Mouse (Mus musculus) intestine, embryonic 14.5 days (tissue): Measurements from ENCODE around the gene Scyl3. TPM values are rescaled to one million over a fixed set of nuclear protein-coding genes. Genes with fewer than 3 reads are reported as not detected.

Experiments used
- ATAC-seq: fragments of 200-750 bp; cut with Nextera tagmentation; replicated peaks from 2 replicates; pipeline ENCODE4 v1.8.0; 2017; ENCODE audit warnings: low read depth, moderate number of reproducible peaks, moderate TSS enrichment, moderate library complexity; ENCODE audit not compliant: low FRiP score, low TSS enrichment
- DNase-seq: peaks from one replicate; pipeline ENCODE4 v3.0.0-alpha.2; 2018; ENCODE audit warnings: low spot score
- H3K27ac ChIP-seq: fragments of 300-500 bp; sonication (generic); 2 replicates; pipeline ENCODE4 v1.5.1; 2014; ENCODE audit warnings: low read depth, mild to moderate bottlenecking, control low read depth
- H3K27me3 ChIP-seq: fragments of 300-500 bp; sonication (generic); replicated peaks from 2 replicates; pipeline ENCODE4 v1.6.1; 2014; ENCODE audit warnings: low read length, control low read depth; ENCODE audit not compliant: control insufficient read depth, insufficient read depth
- H3K36me3 ChIP-seq: fragments of 300-500 bp; sonication (generic); 2 replicates; pipeline ENCODE4 v1.6.1; 2014; ENCODE audit warnings: low read length, control low read depth; ENCODE audit not compliant: control insufficient read depth, insufficient read depth
- H3K4me1 ChIP-seq: fragments of 300-500 bp; sonication (generic); replicated peaks from 2 replicates; pipeline ENCODE4 v1.6.1; 2014; ENCODE audit warnings: low read length, control low read depth, mixed read lengths; ENCODE audit not compliant: control insufficient read depth, insufficient read depth
- H3K4me2 ChIP-seq: fragments of 300-500 bp; sonication (generic); 2 replicates; pipeline ENCODE4 v1.6.1; 2014; ENCODE audit warnings: low read length
- H3K4me3 ChIP-seq: fragments of 300-500 bp; sonication (generic); 2 replicates; pipeline ENCODE4 v1.5.1; 2014; ENCODE audit warnings: low read depth, low read length, control low read depth, mixed read lengths
- H3K9ac ChIP-seq: fragments of 300-500 bp; sonication (generic); 2 replicates; pipeline ENCODE4 v1.6.1; 2014; ENCODE audit warnings: mild to moderate bottlenecking, low read length
- H3K9me3 ChIP-seq: fragments of 300-500 bp; sonication (generic); 2 replicates; pipeline ENCODE4 v1.6.1; 2016; ENCODE audit warnings: low read length, control low read depth; ENCODE audit not compliant: control insufficient read depth
- WGBS: fragments of 180-500 bp; shearing (Covaris S2); extraction: QIAGEN DNeasy Blood & Tissue Kit; methylation state at CpG from one replicate; pipeline ENCODE4 v1.1.7; 2014; 5-methylcytosine and 5-hydroxymethylcytosine counted together
- polyA plus RNA-seq: library from polyadenylated mRNA; unstranded; fragments of >200 nt; fragmentation: Nextera tagmentation; extraction: Ambion mirVana; gene quantifications from 2 replicates; pipeline ENCODE4 v1.2.1, GENCODE M21; 2014

Scyl3 gene
- polyA plus RNA-seq, 1 experiment from 2014 or later = 15.7 TPM

GRCm38 (mm10) chr1:163976515-163976914 is 47.6 kb downstream of the Scyl3 start:
- no peaks in the 10 kb centered on the region for H3K9me3 ChIP-seq
- H3K4me3 ChIP-seq = no peak overlapping the region
- ATAC-seq = no peak
- no peaks in the 10 kb centered on the region for H3K27me3 ChIP-seq
- peaks cover 43% of the 10 kb centered on the region for H3K36me3 ChIP-seq
- H3K9ac ChIP-seq = no peak overlapping the region
- H3K4me1 ChIP-seq = no peaks in the 10 kb centered on the region
- WGBS = 82% methylated on average over 1 of the region's 1 CpGs
- no peak overlapping the region for H3K4me2 ChIP-seq
- H3K27ac ChIP-seq = no peak overlapping the region
- DNase-seq = no peak

GRCm38 (mm10) chr1:163992371-163992770 is 63.5 kb downstream of the Scyl3 start:
- Histone ChIP-seq H3K4me3 (no peak overlapping the region), H3K27me3 (no peaks in the 10 kb centered on the region), H3K4me2 (no peak overlapping the region), H3K4me1 (peaks cover 6% of the 10 kb centered on the region), H3K9me3 (no peaks in the 10 kb centered on the region), H3K9ac (no peak overlapping the region), H3K27ac (no peak overlapping the region), H3K36me3 (peaks cover 7% of the 10 kb centered on the region)
- no peak for DNase-seq
- 84% methylated on average over 4 of the region's 4 CpGs for WGBS
- no peak for ATAC-seq

- ATAC-seq (peak; percentile 85), DNase-seq (no peak)
- Histone ChIP-seq H3K4me2 (peak overlapping the region; percentile 66), H3K36me3 (no peaks in the 10 kb centered on the region), H3K4me3 (peak overlapping the region; percentile 59), H3K27me3 (no peaks in the 10 kb centered on the region), H3K27ac (peak overlapping the region; percentile 71; the same call in 1 of the 2 replicates), H3K4me1 (peaks cover 6% of the 10 kb centered on the region), H3K9me3 (no peaks in the 10 kb centered on the region), H3K9ac (peak overlapping the region; percentile 66)
- WGBS = 2% methylated on average over 38 of the region's 38 CpGs
Observed at GRCm38 (mm10) chr1:163994173-163994720, 65.3 kb downstream of the Scyl3 start.

GRCm38 (mm10) chr1:163994721-163995608 is 66.1 kb downstream of the Scyl3 start, which contains the start of the genes BC055324 and Mettl18:
BC055324 (minus strand) TSS chr1:163994796.
Mettl18 (plus strand) TSS chr1:163994889.
- H3K9me3 ChIP-seq = no peaks in the 10 kb centered on the region
- no peaks in the 10 kb centered on the region for H3K36me3 ChIP-seq
- peak within 1 kb of the TSS; percentile 77 for H3K4me2 ChIP-seq
- H3K27me3 ChIP-seq = no peaks in the 10 kb centered on the region
- H3K4me1 ChIP-seq = peaks cover 6% of the 10 kb centered on the region
- peak; percentile 97 for ATAC-seq
- 3% methylated on average over 43 of the region's 43 CpGs for WGBS
- H3K9ac ChIP-seq = peak within 1 kb of the TSS; percentile 66
- peak; percentile 97 for DNase-seq
- peak within 1 kb of the TSS; percentile 71 for H3K27ac ChIP-seq
- peak within 1 kb of the TSS; percentile 59 for H3K4me3 ChIP-seq

DNA sequence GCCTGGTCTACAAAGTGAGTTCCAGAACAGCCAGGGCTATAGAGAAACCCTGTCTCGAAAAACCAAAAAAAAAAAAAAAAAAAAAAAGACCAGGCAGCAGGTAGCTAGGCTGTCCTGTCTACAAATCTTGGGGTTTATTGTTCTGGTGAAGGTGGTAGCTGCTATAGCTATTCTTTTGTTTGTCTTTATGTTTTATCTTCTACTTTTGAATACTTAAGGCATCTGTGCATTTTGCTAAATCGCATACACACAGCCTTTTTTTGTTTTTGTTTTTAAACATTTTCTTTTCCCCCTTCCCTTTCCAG is 66.7 kb downstream of the Scyl3 start:
- Histone ChIP-seq H3K9ac (peak overlapping the region; percentile 66; the same call in 1 of the 2 replicates), H3K4me2 (peak overlapping the region; percentile 77), H3K36me3 (no peaks in the 10 kb centered on the region), H3K9me3 (no peaks in the 10 kb centered on the region), H3K4me1 (peaks cover 6% of the 10 kb centered on the region), H3K4me3 (peak overlapping the region; percentile 59), H3K27me3 (no peaks in the 10 kb centered on the region), H3K27ac (no peak overlapping the region)
- 80% methylated on average over 1 of the region's 2 CpGs for WGBS
- no peak for ATAC-seq
- DNase-seq = no peak

DNA sequence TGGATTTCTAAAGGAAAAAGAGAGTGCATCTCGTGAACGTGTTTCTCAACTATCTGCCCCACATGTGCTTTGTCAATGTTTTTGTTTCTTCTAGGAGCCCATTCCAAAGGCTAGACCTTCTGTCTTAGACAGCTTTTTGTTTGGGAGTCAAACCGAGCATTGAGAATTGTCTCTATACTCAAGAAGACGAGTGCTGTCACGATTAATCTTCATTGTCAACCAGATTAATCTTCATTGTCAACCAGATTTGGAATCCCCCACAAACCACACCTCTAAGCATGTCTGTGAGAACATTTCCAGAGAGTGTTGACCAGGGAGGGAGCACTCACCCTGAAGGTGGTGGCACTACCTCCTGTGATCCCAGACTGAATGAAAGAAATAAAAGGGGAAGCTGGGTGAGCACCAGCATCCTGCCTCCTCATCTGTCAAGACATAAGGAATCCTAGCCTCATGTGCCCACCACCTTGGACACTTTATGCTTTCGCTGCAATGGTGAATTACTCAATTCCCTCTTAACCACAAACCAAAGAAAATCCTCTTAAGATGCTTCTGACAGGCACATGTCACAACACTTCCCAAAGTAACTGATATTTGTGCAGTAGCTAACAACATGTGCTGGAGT is 73.0 kb downstream of the Scyl3 start:
- no peaks in the 10 kb centered on the region for H3K9me3 ChIP-seq
- WGBS = 68% methylated on average over 6 of the region's 6 CpGs
- no peak overlapping the region for H3K27ac ChIP-seq
- no peaks in the 10 kb centered on the region for H3K36me3 ChIP-seq
- ATAC-seq = no peak
- H3K4me1 ChIP-seq = no peaks in the 10 kb centered on the region
- no peaks in the 10 kb centered on the region for H3K27me3 ChIP-seq
- DNase-seq = no peak
- no peak overlapping the region for H3K4me2 ChIP-seq
- no peak overlapping the region for H3K9ac ChIP-seq
- no peak overlapping the region for H3K4me3 ChIP-seq

GRCm38 (mm10) chr1:164004311-164004710 is 75.4 kb downstream of the Scyl3 start:
- Histone ChIP-seq H3K9me3 (no peaks in the 10 kb centered on the region), H3K4me3 (no peak overlapping the region), H3K4me2 (no peak overlapping the region), H3K4me1 (no peaks in the 10 kb centered on the region), H3K27ac (no peak overlapping the region), H3K9ac (no peak overlapping the region), H3K36me3 (no peaks in the 10 kb centered on the region), H3K27me3 (no peaks in the 10 kb centered on the region)
- 72% methylated on average over 3 of the region's 3 CpGs for WGBS
- ATAC-seq (no peak), DNase-seq (no peak)
